Mouse (Mus musculus) megakaryocyte, adult 5-6 weeks (primary cell): ENCODE measurements around the gene Fam19a1. TPM values are rescaled to one million over a fixed set of nuclear protein-coding genes. Genes with fewer than 3 reads are reported as not detected.

ENCODE experiments used
- ATAC-seq: 2 replicates; pipeline ENCODE4 v1.8.0; 2016; ENCODE audit warnings: mild to moderate bottlenecking, inconsistent platforms; ENCODE audit not compliant: poor library complexity, severe bottlenecking
- total RNA-seq, 2 experiments: library from RNA; stranded (forward) in 1 of 2; stranded (reverse) in 1 of 2; fragments of 153-499, 151-499 nt in 1 of 2; fragments of 221-1000, 200-1000 nt in 1 of 2; gene quantifications; 2 replicates each; pipeline versions ENCODE4 v1.2.3 to v1.2.4; 2015 to 2017

Gene Fam19a1
- total RNA-seq, 2 experiments from 2014 or later, result not detected

DNA sequence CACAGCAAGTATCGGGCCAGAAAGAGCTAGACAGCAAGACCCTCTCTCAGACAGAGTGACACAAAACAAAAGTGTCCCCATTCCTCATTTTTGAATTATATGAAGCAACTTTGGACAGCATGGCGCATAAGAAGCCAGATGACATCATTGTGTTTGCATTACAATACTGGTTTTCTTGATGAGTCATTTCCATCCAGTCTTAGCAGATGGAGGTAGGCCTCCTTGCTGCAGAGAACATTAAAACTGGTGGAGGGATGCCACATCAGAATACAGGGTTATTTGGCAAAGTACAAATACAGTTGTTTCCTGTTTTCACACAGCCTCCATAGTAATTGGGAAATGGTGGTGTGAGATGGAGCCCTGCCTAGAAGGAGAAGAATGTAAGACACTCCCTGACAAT is 535.8 kb downstream of the Fam19a1 start:
- ATAC-seq, result no peak

DNA sequence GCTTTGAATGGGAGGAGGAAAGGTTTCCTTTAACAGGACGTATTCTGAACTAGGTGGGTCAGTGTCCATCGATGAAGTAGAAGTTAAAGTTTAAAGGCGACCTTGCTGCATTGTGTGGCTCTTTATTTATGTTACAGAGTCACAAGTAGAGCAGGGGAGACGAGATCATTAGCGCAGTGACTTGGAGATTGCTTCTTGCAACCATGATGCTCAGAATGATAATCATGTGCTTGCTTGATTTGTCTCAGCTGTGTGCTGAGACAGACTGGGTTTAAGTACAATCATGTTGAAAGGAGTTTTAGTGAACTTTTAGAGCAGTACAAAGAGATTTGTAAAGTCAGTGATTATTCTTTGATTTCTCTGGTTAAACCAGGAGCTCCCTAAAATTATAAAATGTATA is 536.3 kb downstream of the Fam19a1 start:
- no peak for ATAC-seq

DNA sequence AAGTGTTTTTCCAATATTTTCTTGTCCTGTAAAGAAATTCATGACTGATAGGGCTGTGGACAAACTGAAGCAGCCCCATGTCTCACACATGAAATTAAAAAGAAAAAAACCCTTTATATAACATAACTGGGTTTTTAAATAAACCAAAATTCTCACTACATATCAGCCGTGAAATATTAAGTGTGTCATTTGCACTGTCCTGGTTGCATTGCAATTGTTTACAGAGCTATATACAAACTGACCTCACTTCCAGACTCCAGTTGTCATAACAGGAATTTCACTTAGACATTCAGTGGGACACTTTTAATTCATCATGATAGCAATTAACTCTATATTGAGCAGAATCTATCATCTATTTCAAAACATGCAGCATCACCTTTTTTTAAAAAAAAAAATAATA is 553.4 kb downstream of the Fam19a1 start:
- ATAC-seq, result no peak

DNA sequence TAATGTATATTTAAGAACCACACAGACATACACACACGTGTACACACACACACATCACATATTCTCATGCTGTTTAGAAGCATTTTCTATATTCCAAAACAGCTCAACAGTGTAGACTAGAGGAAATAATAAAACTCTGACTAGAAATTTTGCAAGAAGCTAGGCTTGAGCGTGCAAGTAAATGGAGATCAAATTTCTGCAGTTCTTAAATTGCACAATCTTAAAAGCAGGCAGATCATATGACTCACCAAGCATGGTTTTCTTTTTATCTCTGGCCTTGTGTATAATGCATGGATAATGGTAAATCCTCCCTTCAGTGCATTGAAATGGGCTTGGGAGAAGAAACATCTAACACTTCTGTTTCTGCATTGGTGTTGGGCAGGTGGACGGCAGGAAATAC is 564.9 kb downstream of the Fam19a1 start:
- ATAC-seq, result no peak

Other genes with a start within 250 kb of the Fam19a1 start
- not detected in 2 replicates for gene 1700123L14Rik, start 53.1 kb downstream of the Fam19a1 start, total RNA-seq (2015)
- gene 1700123L14Rik, start 53.1 kb downstream of the Fam19a1 start, total RNA-seq (2017), result not detected in 2 replicates